Mouse (Mus musculus) heart, adult 2 months (tissue): ENCODE data around the gene Pla2g3.

Experiments
- CTCF ChIP-seq: fragments of 200-600 bp; IDR thresholded peaks from 2 replicates; pipeline ENCODE4 v1.8.1; 2022; ENCODE audit warnings: antibody characterized with exemption, mild to moderate bottlenecking, moderate library complexity
- POLR2A ChIP-seq: fragments of 200-500 bp; IDR thresholded peaks from 2 replicates; pipeline ENCODE4 v1.6.1; 2011; ENCODE audit warnings: mild to moderate bottlenecking, low read depth, low read length, control low read depth; ENCODE audit not compliant: insufficient read depth

DNA sequence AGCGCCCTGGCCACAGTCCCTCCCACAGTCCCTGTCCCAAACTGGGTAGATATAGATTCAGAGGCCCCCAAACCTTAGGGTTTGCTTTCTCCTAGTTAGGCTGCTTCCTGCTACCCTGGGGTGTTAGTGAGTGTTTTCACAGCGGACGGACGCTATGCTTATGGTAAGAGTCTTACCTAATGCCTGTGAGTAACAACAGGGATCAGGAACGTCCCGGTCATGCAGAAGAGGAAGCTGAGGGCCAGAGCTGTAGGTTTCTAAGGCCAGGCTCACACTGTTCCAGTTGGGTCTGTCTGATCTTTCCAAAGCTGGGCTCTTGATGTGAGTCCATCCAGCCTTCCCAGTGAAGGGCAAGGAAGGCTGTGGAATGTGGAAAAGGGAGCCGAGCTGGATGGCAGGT is 1.7 kb upstream of the Pla2g3 start:
- TF ChIP-seq CTCF: no peak
- TF ChIP-seq POLR2A: no peak
